Mouse (Mus musculus) frontal cortex, postnatal 36 days (tissue): ENCODE measurements around the gene Klf16.

Source experiments
- DNase-seq, 2 experiments: peaks; one replicate each; pipeline ENCODE4 v3.0.0; 2022; ENCODE audit warnings: low spot score in 2 of 2

Gene Klf16

GRCm38 (mm10) chr10:80543873-80544272 lies 33.2 kb downstream of the Klf16 start:
- DNase-seq = no peak

GRCm38 (mm10) chr10:80539493-80539892 lies 37.6 kb downstream of the Klf16 start:
- DNase-seq = no peak

DNA sequence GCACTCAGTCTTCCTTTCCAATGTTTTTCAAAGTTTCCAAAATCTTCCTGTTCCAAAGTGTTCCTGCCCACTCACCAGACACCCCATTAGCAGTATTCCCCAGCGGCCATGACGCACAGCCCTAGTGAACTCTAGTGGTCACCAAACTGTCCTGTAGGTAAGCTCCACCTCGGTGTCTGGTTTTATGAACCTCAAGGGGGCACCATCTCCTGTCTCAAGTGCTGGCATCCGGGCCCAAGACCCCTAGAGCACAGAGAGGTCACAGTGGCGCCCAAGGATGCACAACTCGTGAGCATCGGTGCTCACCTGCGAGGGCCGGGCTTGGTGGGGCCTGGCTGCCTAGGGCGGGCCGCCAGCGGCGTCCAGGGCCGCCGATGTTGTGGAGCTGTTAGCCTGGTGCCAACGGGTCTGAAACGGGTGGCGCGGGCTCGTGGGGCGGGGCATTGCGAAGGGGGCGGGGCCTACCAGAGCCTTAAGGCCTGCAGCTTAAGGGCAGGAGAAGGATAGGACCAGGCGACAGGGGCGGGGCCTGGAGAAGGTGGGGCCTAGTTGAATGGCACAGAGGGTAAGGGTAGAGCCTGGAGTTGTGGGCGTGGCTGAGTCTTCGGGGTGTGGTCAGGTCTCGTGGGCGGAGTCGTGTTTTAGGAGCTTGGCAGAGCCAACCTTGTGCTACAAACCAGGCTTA lies 38.3 kb downstream of the Klf16 start, which contains the start of gene Atp8b3:
Atp8b3 (minus strand) TSS at position 415 of the 685 bp plus-strand sequence.
- DNase-seq = no peak

DNA sequence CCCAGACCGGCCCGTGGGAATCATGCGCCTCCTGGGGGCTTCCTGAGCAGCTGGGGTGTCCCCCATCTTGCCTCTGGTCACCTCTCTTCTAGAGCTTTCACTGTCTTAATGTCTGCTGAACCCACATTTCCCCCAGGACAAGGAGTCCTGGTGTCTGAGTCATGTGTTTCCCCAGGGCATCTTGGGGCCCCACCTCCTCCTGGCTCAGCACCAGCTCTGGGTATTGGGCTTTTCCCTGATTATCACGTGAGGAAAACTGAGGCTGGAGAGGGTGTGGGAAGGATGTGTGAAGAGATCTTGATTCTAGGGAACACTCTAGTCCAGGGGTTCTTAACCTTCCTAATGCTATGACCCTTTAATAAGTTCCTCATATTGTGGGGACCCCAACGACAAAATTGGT lies 38.9 kb downstream of the Klf16 start:
- no peak for DNase-seq

DNA sequence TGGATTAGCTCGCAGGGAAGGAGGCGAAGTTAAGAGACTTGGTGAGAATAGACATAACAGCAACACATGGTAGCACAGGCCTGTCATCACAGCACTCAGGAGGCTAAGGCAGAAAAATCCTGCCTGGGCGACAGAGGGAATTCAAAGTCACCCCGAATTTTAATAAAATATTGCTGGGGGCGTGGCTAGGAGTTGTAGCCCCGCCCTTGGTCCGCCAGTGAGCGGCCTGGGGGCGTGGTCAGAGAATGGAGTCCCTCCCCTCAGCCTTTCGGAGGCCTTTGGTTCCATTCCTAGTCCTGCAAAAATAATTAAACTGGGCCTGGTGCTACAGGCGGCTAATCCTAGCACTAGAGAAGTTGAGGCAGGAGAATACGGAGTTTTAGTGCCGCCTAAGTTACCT lies 41.4 kb downstream of the Klf16 start:
- no peak for DNase-seq

- DNase-seq = no peak
Measured at GRCm38 (mm10) chr10:80535071-80535470, 42.0 kb downstream of the Klf16 start.

- no peak for DNase-seq
Measured at GRCm38 (mm10) chr10:80533704-80534103, 43.4 kb downstream of the Klf16 start.

- DNase-seq = no peak
Measured at GRCm38 (mm10) chr10:80532783-80533182, 44.3 kb downstream of the Klf16 start.

GRCm38 (mm10) chr10:80526172-80526571 lies 50.9 kb downstream of the Klf16 start:
- DNase-seq = no peak

GRCm38 (mm10) chr10:80523299-80523698 lies 53.8 kb downstream of the Klf16 start:
- no peak for DNase-seq

DNA sequence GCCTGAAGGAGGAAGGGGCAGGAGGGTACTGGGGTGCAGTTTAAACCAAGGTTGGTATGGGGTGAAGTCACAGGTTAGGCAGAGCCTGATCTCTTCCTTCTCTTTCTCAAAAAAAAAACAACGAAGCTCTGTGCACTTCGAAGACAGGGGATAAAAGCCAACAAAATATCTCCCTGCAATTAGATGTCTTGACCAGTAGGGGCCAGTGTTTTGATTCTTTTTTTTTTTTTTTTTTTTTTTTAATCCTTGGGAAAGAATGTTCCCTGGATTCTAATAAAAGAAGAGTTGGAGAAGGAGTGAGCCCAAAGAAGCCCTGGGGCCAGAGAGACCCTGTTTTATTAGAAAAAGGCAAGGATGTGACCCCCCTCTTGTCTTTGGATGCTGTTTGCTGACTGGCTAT lies 57.8 kb downstream of the Klf16 start:
- no peak for DNase-seq
